Mouse (Mus musculus) B cell, adult 2 months (primary cell): ENCODE results near the gene Pdzk1ip1.

ENCODE experiments used
- DNase-seq, 2 experiments: peaks; one replicate each; pipeline ENCODE4 v3.0.0; 2022

Pdzk1ip1 gene

DNA sequence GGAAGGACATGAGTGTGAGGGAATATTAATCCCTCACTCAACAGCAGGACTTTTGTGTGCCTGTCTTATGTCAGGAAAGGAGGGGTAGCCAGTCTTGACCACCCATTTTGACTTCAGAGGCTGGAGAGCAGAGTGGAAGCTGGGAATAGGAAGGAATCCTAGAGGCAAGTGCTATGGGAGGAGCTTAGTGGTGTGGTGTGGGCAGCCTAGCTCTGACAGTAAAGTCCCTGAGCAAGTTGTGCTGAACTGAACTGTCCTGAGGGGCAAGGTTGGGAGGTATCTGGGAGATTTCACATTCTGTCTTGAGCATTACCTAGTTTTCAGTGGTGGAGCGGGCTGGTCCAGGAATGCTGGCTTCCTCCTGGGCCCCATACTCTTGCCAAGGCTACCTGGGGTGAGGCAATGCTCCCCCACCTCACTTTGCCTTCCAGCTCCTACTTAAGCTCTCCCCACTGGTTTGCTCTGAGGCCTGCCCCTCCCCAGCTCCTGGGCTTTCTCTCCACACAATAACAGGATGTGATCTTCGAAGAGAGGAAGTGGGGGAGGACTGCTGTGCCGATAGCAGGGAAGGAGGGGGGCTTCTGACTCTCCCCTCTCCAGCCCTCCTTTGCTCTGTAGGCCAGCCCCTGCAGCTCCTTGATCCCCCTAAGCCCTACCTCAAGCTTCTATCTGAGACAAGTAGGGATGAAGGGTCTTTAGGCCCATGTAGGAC is 13.1 kb upstream of the Pdzk1ip1 start:
- no peak for DNase-seq

DNA sequence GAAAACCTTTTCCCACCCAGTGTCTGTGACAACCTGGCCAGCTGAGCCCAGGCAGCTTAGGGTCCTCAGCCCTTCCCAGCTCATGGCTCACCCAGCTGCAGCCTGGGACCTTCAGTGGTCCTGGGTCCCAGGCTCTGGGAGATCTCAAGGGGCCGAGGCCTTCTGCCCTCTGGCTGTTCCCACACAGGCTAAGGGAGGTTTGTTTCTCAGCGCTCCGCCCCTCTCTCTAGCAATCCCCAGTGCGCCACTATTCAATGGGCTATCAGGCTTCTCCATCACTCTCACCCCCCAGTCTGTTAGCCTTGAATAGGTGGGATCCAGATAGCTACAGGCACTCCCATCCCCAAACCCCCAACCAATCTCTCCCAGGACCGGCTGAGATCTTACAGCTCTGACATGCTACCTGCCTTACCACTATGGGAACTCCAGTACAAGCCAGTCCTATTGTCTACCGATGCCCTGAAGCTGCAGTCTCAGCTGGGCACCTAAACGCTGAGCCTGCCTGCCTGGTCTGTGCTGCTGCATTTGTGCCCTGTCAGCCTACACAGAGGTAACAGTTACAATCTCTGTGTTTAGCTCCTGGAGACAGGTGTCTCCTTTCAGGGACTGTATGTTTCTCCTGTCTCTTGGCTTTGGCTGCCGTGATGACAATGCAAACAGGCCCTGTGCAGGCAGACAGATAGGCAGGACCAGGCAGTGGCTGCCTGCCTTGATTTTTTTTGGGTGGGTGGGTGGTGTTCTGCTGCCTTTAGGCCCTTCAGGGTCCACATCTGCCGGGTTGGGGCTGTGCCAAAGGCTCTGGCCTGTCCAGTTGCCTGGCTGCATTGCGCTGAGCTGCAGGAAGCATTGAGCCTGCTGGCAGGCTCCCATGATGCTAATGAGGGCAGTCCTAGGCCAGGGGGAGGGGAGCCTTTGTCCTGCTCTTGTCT is 9.4 kb upstream of the Pdzk1ip1 start:
- DNase-seq = no peak

DNA sequence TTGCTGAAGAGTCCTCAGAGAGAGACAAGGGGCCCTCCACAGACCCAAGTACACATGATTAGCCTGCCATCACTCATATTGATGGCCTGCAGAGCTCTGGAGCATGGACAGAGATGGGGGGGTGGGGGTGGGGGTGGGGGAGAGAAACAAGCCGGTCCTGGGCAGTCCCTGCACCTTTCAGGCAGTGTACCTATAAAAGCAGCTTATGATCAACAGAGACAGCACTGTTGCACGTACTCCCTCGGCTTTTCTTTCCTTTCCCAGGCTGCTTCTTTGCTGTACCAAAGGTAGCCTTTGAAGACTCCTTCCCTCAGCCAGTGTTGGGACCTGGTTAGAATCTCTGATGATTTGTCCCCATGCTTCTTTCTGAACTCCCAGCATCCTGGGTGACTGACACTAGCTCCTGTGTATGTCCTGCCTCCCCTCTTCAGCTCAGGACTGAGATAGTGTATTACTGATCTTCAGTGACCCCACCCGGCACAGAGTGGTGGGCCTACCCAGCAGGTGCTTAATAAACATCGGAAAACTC is 8.6 kb upstream of the Pdzk1ip1 start:
- no peak for DNase-seq

DNA sequence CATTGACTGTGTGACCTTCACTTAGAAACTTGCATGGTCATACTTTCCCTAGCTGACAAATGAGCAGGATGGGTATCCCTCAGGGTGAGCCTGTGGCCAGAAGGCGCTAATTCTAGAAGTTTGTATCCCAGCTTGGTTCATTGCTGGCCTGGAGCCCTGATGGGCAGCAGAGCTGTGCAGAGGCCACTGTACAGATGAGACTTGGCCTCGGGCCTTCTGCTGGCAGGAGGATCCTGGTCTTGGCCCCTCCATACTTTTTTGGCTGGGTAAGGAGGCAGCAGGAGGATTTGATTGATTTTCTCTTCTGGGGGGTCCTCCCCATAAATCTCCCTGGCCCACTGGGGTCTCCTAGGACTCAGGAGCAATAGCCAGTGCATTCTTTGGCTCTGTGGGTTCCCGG is 5.5 kb upstream of the Pdzk1ip1 start:
- DNase-seq = no peak

DNA sequence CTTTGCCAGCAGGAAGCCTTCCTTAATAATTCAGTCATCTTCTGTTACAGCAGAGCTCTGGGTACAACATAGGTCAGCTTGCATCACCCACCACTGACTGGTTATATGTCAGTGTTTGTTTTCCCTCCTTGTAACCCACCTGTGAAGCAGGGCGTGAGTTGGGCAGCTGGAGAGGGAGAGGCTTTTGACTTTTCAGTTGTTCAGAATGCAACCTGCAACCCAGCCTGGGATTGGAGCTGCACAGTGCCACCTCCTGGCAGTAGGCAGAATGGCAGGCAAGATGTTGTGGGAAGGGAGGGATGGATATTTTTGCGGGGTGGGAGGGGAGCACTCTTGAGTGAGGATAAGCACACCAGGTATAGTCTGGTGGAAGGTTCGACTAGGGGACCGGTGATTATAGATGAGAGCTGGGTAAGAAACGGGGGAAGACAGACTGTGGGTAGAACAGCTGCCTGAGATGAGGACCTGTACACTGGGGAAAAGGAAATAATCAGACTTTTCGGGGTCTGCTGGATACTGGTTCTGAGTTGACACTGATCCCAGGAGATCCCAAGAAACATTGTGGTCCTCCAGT is 2.9 kb upstream of the Pdzk1ip1 start:
- peak; percentile 63 to 66 for DNase-seq

DNA sequence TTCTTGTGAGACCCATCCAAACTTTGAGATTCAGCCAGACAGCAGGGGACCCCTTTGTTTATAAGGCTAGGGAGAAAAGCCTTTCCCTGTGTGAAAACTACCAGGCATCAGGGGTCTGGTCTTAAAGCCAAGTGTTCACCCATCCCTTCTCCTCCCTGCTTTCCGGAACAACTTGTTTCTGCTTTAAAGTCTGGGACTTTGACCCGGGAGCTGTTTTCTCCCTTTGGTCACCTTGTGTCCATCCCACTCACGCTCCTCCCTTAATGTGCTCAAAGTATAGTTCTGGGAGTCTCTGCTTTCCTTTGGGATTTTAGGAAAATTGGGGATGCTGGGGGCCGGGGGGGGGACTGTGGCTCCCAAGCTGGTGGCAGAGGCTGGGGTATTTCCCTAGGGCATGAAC is 2.3 kb upstream of the Pdzk1ip1 start:
- no peak for DNase-seq

DNA sequence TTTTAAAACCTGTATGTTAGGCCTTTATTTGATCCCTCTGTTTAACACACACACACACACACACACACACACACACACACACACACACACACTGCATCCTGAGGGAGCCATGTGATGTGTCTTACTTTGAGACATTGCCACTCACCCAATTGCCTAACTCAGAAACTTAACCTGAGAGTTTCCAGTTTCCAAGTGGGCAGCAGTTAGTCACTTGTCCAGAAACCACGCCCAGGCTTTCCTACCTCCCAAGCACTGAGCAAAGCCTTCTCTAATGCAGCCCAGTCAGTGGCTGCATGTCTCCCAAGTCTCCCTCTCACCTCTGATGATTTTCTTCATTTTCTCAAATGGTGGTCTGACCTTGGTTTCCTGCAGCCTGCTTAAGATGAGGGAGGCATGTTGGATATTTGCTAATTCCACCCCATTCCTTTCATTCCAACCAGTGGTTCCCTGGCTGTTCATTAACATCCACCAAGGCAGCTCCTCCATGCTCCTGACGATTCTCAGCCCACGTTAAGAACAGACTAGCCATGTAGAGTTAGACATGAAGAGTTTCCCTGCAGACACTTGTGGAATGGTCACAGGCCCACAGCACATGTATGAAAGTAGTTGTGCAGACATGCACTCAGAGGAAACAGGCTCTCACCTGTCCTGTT is 1.6 kb upstream of the Pdzk1ip1 start:
- no peak for DNase-seq

DNA sequence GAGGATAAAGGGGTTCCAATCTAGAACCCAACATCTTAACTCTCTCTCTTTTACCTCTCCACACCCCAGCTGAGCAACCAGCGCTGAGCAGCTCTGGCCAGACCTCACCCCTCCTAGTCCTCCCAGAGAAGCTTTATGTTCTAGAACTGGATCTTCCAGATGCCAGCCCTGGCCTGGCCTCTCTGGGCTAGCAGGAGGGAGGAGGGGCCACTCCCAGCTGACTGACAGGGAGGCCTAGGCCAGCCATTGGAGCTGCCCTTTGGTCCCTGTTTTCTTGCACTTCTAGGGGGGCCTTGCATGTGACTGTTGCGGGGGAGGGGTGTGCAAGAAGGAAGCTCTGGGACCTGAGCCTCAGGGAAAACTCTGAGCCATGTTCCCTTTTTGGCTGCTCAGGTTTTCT is 2.1 kb downstream of the Pdzk1ip1 start:
- no peak for DNase-seq

DNA sequence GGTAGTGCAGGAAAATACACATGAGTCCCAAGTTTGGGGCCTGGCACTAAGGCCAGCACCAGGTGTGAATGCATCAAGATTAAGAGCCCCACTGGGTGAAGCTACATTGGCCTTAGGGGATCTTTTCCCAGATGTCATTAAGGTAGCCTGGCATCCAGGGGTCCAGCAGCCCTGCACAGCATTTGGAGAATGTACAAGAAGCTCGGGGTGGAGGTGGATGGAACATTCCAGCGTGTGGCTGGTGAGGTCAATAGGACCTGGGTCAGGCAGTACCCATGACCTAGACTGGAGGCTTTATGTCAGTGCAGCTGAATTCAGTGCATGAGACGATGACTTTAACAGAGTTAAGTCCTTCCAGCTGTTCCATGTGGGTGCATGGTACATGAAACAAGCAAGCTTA is 3.3 kb downstream of the Pdzk1ip1 start:
- DNase-seq = no peak

DNA sequence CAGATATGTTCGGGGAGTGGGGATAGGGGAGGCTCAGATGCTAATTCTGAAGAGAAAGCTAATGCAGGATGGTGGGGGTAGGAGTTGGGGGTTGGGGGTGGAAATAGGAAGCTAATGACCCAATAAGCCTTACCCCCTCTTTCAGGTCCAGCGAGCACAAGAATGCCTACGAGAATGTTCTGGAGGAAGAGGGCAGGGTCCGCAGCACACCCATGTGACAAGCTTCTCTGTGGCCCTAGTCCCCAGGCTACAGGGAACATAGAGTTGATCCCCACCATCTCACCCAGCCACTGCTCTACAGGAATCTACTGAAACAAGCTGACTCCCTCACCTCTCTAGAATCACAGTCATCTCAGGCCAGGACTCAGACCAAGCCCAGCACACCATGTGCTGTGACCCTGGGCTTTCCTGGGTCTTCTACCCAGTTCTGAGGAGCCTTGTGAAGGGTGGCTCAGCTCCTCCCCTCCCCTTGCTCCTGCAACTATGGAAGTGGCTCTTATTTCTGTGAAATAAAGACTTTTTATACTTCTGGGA is 4.9 kb downstream of the Pdzk1ip1 start:
- no peak for DNase-seq

DNA sequence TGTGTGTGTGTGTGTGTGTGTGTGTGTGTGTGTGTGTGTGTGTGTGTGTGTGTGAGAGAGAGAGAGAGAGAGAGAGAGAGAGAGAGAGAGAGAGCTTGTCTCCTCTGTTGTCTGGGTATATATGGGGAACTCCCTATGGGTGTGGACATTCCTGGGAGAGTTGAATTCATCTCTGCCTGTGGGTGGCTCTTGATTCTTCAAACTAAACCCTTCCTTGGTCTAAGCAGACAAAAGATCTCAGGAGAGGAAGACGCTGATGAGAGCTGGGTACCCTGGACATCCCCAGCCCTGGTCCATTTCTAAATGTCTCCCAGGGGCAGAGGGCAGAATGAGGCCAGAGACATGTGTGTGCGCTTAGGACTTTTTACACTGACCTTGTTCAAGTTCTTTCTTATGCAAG is 5.5 kb downstream of the Pdzk1ip1 start:
- no peak for DNase-seq

DNA sequence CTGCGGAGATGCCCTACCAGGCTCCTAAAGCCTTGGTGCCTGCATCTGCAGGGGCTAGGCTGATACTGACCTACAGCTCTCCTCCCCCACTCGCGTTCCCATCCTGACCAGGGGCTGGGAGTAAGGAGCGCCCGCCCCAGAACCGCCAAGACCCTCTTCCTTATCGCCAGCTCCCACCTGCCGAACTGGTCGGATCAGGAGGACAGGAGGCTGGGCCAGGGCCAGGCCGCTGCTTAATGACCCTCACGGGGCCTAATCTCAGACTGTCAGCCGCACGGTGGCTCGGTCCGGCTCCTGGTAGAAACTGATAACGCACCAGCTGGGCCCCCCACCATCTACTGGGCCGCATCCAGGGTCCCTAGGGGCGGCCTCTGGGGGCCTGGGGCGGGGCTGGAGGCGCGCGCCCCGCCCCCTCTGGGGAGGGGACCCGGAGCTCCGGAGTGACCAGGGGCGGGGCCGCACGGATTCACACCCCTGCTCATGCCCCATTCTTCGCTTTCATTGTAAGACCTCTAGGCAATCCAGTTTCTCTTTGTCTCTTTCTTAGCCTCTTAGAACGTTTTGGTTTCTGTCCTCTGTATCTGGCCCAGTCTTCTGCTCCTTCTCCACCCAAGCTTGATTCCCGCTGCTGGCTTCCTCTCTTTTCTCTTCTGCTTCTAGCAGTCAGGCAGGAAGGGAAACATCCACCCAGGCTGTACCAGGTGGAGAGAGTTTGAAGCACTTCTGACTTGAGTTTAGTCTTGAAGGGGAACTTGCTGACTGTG is 7.3 kb downstream of the Pdzk1ip1 start:
- DNase-seq = no peak

DNA sequence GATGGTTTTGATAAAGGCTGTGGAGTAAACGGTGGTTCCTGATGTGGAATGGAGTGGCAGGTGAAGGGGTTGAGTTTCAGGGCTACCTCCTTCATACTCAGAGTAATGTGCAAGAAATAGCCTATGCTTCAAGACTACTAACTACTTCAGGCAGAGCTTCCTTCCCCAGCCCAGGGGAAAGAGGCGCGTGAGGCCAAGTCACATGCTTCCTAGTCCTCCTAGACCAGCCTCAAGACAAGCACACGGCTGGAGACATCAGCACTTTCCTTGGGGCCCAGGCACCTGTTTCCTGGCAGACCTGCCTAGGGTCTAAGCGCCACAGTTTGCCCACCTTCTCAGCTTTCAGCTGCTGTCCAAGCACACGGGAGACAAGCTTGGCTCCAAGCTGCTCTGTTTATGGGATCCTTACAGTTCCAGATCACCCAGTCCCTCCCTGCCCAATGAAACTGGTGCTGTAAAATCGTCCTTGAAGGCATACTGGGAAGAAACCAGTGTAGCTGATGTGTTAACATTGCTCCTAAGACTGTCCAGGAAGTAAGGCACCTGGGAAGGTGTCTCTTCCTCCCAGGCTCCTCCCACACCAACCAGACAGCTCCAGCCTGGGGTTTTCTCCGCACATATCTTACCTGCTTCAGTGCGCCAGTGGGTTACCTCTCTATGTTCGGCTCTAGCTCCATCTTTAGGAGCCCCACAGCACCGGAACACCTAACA is 8.1 kb downstream of the Pdzk1ip1 start:
- no peak for DNase-seq

DNA sequence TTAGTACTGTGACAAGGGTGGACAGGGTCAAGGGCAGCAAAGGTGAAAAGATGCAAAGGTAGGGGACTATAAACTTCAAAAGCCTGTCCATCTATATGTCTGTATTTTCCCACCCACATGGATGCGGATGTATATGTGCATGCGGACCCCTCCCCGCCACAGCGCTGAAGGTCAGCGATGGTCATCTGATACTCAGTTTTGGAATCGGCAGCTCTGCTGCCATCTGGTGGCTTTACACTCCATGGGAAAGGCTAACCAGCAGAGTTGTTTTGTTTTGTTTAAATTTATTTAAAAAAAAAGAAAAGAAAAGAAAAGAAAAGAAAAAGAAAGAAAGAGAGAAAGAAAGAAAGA is 8.6 kb downstream of the Pdzk1ip1 start:
- DNase-seq = no peak

DNA sequence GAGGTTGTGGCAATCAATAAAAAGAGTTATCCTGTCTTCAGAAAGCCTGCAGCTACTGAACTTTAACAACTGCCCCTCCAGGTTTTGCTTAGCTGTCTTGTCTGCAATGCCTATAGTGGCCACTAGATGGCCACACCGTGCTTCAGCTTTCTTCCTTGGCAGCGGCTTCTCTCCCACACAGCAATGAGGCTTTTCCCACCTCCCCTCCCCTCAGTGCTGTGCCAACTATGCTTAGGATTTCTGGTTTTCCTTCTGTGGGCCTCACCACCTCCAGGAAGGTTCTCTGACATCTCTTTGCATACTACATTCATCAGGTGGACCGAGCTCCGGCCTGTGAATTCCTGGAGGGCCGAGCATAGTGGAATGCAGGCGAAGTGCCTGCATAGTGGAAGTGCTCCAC is 13.2 kb downstream of the Pdzk1ip1 start:
- peak; percentile 41 to 50 for DNase-seq

DNA sequence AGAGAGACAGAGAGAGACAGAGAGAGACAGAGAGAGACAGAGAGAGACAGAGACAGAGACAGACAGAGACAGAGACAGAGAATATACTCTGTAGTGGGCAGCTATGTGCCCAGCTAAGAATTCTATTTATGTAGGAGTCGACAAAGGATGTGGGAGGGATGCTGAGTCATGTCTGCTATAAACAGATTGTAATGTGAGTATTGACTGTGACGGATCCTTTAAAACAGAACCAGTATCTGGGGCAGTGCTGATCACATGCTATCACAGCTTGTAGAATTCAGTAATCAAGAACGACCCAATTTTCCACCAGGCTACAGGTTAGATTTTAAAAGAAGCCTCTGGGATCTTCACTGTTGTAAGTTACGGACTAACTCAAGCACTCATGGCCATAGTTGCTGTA is 15.0 kb downstream of the Pdzk1ip1 start:
- no peak for DNase-seq

DNA sequence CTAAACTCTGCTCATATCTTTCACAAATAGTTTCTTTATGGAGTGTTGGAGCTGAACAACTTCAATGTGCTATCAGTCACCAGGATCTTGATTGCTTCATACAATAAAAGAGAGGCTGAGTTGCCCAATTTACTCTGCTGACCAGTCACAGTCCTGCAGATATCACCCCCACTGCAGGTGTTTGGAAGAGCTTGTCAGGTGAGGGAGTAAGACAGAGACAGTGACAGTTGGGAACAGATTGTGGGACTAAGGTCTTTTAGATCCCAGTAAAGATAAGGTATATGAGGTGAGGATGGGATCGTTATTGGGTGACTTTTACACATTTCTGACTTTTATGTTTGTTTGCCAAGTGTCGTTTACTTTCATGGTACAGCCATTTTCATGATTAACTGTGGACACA is 22.7 kb downstream of the Pdzk1ip1 start:
- DNase-seq = no peak

DNA sequence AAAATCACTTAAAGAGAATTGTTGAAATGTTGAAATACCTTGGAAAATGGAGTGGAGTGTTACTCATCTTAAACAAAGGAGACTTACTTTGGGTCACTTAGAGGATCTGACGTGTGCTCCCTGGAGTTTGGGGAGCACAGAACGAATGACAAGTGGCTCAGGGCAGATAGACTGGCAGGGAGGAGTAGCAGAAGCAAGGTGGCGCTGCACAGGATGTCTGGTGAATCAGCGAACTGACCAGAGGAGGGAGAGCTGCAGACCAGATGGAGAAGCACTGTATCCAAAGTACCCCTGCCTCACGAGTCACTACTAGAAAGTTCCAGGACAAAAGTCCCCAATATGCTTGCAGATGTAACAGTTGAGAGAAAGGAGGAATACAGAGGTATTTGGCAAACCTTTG is 24.8 kb downstream of the Pdzk1ip1 start:
- no peak for DNase-seq

DNA sequence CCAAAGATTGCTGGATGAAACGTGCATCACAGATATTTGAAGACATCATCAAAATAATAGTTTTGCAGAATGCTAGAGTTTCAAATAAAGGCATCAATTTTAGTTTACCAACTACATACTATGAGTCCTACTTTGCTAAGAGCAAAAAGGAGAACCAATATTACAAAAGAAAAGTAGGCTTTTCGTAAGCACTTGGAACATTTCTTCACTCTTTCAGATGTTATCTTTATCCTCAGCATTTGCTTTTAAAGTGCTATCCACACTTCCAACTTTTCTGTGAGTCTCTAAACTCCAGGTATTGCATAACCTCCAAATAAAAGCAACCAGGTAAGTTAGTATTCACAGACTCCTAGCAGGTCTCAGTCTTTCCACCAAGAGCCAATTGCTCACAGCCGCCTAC is 31.1 kb downstream of the Pdzk1ip1 start:
- DNase-seq = no peak

DNA sequence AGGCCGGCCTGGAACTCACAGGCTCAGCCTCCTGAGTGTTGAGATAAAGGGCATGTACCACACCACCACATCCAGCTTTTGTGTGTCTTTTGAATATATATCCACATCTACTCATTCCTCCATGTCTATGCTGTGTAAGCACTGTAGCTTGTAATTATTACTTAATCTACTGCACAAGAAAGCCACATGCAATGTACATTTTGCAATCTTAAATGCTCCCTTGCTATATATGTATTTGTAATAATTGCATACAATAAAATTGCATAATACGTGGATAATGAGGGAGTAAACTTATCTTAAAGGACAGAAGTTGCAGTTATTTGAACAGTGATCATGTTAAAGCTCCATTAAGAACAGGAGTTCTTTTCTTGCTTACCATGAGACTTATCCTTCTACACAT is 32.7 kb downstream of the Pdzk1ip1 start:
- no peak for DNase-seq

DNA sequence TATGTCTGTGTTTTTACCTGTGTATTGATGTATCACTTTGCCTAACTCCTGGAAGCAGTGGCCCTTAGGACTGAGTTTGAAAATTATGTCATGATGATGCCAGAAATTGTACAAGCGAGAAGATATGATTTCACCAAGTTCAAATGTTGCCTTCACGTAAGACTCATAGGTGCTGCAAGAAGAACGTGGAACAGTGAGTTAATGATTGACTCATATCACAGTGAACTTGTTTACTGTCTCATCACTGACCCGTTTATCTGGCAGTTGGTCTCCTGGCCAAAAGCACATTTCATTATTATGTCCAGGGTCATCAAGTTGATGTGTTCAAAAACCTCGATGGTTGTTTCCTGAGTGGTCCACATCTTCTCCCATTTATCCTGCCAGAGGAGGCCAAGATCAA is 33.1 kb downstream of the Pdzk1ip1 start:
- no peak for DNase-seq

DNA sequence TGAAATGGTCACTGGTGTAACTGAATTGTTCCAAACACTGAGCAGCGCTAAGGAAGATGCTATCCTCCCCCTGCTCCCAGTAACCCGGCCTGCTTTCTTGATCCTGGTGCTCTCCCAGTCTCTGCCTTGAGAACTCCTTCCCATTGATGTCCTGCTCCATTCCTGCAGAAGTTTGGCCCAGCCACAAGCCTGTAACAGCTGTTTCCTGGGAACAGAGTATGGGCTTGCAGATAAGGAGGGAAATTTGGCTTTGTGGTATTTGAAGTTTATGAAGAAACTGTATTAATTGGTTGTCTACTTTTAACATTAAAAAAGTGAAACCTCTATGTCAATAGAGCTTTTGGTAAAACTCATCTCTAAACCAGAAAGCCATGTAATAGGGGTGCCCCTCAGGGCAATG is 35.0 kb downstream of the Pdzk1ip1 start:
- no peak for DNase-seq
